Mouse (Mus musculus) retina, embryonic 14.5 days (tissue): ENCODE measurements around the gene Rnf34.

Experiments used
- DNase-seq: peaks from one replicate; pipeline ENCODE4 v3.0.0-alpha.2; 2015; ENCODE audit warnings: low spot score

Gene Rnf34

DNA sequence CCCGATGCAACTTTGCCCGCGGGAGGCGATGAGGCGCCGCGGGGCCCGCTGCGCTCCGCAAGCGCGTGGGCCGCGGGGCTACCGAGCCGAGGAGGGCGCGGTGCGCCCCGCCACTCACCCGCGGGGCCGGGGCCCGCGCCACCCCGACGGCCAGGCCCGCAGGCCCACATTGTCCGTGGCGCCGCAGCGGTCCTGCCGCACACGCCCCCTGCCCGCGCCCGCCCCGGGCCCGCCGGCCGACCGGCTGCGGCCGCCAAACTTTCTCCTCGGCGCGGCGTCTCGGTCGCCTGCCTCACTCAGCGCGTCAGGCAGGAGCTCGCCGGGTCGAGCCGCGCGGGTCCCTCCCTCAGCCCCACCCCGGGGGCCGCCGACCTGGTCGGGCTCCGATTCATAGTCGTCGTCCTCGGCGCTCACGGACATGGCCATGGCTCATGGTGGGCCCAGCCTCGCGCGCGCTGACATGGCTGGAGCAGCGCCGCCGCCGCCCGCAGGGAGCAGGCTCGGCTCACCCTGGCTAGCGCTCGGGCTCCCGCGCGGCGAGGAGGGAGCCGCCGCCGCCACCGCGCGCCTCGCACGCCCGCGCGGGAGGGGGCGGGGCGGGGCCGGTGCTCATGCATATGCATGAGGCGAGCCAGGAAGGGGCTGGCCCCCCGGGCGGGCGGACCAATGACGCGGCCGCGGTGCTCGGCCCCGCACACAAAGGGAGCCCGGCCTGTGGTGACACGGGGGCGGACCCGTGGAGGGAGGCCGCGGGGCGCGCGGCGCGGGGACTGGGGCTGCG is 50.1 kb downstream of the Rnf34 start:
- peak; percentile 92 for DNase-seq

DNA sequence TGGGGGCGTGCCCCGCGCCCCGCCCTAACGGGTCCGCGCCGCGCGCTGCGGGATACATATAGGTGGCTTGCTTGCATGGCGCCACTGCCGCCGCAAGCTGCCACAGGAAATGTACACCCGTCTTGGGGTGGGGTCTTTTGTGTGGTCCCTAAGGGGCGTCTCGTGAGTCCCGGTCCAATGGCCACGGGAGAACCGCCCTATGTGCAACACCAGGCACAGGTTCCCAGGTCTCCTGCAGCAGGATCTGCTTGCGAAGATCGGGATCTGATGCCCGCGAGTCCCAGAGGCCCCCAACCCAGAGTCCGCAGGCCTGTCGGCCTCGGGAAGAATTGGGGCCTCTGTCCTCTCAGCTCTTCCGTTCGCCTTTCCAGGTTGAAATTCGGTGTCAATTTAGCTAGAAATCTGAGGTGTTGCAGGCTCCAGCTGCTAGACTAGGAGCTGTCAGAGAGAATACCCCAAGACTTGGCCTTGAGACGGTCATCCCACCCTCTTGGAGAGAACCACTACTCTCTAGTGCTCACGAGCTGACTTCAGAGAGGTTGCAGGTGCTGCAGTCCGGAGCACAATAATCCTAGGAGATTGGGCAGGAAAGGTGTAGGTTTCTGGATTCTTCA is 50.8 kb downstream of the Rnf34 start:
- peak; percentile 20 for DNase-seq

DNA sequence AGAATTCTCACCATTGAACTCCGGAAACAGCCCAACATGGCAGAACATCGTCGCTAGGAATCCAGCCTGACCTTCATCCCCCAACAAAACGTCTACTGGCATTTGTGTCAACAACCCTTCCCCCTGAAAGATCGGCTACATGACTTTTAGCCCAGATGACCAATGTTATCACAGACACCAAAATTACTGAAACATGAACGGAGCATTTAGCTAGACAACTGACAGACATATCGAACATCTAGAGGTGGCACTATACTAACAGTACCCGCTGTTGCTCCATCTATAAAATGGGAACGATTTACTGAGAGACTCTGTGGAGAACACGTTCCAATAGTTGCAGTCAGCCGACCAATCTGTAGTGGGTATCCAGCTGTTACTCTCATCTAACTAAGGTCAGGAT is 51.3 kb downstream of the Rnf34 start:
- DNase-seq, result peak; percentile 9

DNA sequence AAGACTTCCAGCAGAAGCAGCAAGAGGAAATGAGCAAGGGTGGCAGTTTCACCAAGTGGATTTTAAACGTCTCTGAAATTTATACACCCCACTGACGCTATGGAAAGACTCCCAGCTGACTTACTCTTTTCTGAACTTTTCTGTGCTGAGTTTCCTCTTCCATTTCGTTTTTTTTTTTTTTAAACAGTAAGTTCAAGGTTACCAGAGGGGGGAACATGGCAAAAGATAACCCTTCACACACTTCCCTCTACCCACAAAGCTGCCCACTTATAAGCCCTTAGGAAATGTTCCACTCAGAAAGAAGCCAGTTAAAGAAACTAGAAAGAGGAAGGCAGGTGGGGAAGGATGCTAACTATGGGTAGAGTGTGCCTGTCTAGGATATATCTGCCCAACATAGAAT is 51.8 kb downstream of the Rnf34 start:
- DNase-seq, result no peak

DNA sequence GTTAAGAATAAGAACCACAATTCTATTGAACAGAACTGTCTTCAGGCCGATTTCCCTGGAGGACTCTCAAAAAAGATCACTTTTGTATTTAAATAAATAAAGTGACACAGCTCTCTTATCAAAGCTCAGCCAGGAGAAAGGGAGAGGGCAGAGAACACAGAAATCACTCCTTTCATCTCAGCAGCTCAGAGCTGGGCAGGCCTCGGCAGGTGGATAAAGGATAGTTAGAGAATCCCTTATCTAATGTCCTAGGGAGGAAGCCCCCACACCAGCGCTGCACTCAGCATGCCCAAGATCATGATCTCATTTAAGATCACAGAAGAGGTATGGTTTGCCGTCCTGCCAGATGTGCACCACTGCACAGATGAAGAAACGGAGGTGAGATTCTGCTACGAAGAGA is 52.4 kb downstream of the Rnf34 start:
- no peak for DNase-seq

DNA sequence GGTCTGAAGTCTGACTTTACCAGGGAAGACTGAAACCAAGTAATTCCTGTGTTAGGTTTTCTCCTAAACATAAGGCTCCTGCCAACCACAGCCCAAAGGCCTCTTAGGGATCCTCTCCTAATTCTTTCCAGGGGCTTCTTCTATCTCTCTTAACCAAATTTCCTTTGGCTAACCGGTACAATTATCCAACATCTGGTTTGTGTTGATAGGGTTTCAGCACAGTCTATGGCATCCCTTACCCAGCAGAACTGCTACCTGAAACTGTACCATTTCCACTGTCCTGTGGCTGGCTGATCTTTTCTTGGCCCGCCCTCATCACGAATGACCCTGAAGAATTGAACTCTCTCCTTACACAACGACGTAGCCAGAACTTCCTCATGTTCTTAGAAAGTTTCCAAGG is 53.3 kb downstream of the Rnf34 start:
- DNase-seq, result no peak

DNA sequence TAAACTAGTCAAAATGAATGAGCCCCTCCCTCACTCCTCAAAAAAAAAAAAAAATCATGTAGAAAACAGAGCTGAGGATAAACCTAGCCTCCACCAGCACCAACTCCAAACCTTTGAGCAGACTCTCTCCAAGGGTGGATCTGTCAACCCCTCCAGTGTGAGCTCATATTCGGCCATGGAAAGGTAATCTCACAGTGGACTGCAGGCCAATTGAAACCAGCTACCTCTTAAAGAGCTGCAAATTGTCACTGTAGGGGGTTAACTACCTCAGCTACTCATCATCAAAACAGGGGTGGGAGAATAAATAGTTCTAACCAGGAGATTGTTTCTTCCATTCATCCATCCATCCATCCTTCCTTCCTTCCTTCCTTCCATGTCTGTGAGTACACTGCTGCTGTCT is 57.3 kb downstream of the Rnf34 start:
- DNase-seq, result no peak

DNA sequence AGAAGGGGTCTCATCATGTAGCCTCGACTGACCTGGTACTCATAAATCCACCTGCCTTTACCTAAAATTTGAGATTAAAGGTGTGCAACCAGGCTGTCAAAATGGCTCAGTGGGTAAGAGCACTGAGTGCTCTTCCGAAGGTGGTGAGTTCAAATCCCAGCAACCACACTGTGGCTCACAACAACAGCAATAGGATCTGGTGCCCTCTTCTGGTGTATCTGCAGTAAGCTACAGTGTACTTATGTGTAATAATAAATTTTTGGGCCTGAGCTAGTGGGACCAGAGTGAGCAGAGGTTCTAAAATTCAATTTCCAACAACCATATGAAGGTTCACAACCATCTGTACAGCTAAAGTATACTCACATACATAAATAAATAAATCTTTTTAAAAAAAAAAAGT is 58.2 kb downstream of the Rnf34 start:
- no peak for DNase-seq

DNA sequence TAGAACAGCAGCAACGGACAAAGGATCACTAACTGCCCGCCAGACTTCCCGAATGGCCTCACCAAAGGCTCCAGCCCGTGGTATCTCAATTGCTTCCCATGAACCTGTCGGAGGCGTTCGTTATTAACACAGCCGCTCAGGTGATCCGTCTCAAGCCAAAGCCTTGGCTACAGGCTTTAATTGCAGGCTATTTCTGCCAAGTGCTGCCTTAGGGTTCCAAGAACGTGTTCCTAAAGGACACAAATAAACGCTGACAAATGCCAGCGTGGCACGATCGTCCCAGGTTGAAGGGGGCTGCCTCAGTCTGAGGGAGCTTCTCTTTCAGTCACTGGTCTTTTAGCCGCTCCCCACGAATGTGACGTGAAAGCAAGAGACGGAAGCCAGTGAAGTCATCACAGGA is 59.6 kb downstream of the Rnf34 start:
- no peak for DNase-seq

DNA sequence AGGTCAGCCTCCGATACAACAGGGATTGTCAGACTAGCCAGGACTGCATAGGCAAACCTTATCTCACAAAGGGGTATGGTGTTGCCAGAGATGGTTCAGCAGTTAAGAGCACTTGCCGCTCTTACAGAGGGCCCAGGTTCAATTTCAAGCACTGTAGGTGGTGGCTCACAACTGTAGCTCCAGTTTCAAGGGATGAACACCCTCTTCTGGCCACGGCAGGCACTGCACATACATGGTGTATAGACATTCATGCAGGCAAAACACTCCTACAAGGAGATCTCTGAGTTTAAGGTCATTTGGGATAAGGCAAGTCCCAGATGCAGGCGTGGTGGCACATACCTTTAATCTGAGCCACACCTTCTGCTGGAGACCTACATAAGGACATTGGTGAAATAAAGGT is 63.0 kb downstream of the Rnf34 start:
- no peak for DNase-seq

DNA sequence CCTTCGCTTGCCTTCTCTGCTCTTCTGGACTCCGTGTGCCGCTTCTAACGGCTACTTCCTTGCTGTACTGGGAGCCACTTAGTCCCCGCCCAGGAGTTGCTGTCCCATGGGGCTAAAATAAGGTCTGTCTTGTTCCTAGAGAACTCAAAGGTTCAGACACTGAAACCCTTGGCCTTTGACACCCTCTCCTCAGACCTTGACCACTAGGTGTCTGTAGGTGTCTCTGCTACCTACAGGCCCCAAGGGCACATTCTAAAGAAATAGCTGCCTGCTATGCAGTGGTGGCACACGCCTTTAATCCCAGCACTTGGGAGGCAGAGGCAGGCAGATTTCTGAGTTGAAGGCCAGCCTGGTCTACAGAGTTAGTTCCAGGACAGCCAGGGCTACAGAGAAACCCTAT is 66.3 kb downstream of the Rnf34 start:
- no peak for DNase-seq

DNA sequence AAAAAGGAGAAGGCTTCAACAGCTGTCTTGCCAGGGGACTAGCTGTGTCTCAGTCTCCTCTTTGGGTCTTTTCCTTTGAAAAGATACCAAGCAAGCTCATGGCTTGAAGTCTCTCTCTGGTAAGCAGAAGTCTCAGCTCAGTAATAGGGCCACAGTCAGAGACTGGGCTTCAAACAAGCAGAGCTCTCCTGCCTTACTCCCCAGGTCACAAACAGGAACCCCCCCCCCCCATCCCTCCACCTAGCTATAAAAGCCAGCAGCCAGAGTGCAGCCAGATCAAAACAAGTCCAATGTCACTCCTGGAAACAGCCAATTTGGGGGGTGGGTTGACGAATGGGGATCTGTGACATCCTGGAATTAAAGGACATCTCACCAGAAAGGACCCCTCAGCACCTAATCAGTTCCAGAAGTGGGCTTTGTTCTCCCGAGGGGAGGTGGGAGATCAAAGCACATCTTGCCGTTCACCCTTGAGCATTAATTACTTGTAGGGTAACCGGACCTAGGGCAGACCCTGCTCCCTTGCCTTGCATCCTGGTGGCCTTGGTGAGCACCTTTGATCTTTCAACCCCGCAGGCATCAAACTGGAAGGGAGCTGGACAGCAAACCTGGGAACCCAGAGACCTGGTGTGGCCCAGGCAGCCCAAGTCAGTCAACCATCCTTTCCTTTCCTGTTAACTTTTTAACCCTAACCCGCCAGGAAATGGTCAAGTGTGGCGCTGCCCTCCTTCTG is 68.3 kb downstream of the Rnf34 start:
- DNase-seq, result no peak

DNA sequence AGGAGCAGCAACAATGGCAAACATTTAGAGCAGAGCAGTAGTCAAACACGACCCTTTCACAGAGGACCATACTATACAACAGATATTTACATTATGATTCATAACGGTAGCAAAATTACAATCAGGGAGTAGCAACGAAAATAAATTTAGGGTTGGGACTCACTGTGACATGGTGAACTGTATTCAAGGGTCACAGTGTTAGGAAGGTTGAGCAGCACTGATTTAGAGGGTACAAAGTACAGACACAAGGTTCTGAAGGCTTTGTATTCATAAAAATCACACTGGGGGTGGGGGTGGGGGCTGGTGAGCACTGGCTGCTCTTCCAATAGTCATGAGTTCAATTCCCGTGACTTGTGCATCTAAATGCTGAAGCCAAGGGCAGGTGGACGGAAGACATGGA is 70.7 kb downstream of the Rnf34 start:
- no peak for DNase-seq
